Mouse (Mus musculus): ENCODE data around the gene Ubr3. TPM values are rescaled to one million over a fixed set of nuclear protein-coding genes. Genes with fewer than 3 reads are reported as not detected.

Ubr3 gene
- total and polyA plus RNA-seq, 3 experiments, result 10.1 to 188 (median 25.3) TPM

DNA sequence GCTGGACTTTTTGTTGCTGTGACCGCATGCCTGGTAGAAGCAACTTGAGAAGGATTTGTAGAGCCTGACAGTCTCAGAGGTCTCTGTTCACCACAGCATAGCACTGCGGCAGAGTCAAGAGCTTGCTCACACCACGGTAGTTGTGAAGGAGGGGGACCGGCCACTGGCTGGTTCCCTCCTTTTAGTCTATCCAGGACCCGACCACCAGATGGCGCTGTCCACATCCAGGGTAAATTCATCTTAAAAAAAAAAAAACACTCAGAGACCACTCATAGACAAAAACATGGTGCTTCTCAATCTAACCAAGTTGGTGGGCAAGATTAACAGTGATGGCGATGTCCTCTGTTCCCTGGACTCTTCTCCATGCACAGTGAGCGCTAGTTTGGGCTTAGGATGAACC lies 140.2 kb downstream of the Ubr3 start:
- no peaks in the 10 kb centered on the region for H3K9me3 ChIP-seq (replicated peaks; ENCODE audit: insufficient read depth, low read length)
- no peak overlapping the region for H3K9ac ChIP-seq (ENCODE audit: control insufficient read depth, low read depth, low read length, poor library complexity, severe bottlenecking)
- no peak overlapping the region for H3K4me3 ChIP-seq (ENCODE audit: control insufficient read depth in 1 of 2, insufficient read depth in 1 of 2, low read depth in 2 of 2, low read length in 2 of 2)
- H3K36me3 ChIP-seq (ENCODE audit: control insufficient read depth in 1 of 2, insufficient read depth in 2 of 2, low read length in 2 of 2), result no peaks in the 10 kb centered on the region
- TF ChIP-seq TCF12 (IDR thresholded peaks at IDR 0.05; ENCODE audit: low read depth, low read length), result no peak
- peak; percentile 59 to 71 (median 61) for TF ChIP-seq CTCF (IDR thresholded peaks at IDR 0.05 in 2 of 3, conservative IDR thresholded peaks at IDR 0.05 in 1 of 3; ENCODE audit: control insufficient read depth in 1 of 3, insufficient read depth in 1 of 3, low read depth in 2 of 3, low read length in 3 of 3, poor library complexity in 1 of 3, severe bottlenecking in 1 of 3)
- no peak for TF ChIP-seq MYB (IDR thresholded peaks at IDR 0.05; ENCODE audit: low read depth, low read length)
- no peak; the same call in 1 of the 2 replicates for TF ChIP-seq SMC3 (IDR thresholded peaks at IDR 0.05; ENCODE audit: low read depth, low read length)
- no peak for TF ChIP-seq JUND (IDR thresholded peaks at IDR 0.05; ENCODE audit: low read depth, low read length)
- peak; percentile 32 for TF ChIP-seq RAD21 (IDR thresholded peaks at IDR 0.05; ENCODE audit: low read depth, low read length)
- TF ChIP-seq NRF1 (IDR thresholded peaks at IDR 0.05; ENCODE audit: insufficient read depth, low read depth, low read length, poor library complexity, severe bottlenecking), result no peak
- no peak for TF ChIP-seq HCFC1 (IDR thresholded peaks at IDR 0.05; ENCODE audit: low read depth, low read length)
- TF ChIP-seq POLR2AphosphoS5 (IDR thresholded peaks at IDR 0.05; ENCODE audit: borderline replicate concordance, low read depth, low read length), result no peak
- TF ChIP-seq ZNF384 (IDR thresholded peaks at IDR 0.05; ENCODE audit: low read depth, low read length), result peak; percentile 93
- no peak for TF ChIP-seq GABPA (IDR thresholded peaks at IDR 0.05; ENCODE audit: low read depth, low read length)
- DNase-seq (ENCODE audit: low read depth, low spot score), result peak; percentile 45
- no peaks in the 10 kb centered on the region; a peak in 2 of 4 replicates for H3K27me3 ChIP-seq (ENCODE audit: control insufficient read depth in 1 of 2, insufficient read depth in 2 of 2, low read length in 2 of 2)
- H3K4me1 ChIP-seq (ENCODE audit: control insufficient read depth in 1 of 2, insufficient read depth in 2 of 2, low read length in 2 of 2), result no peaks in the 10 kb centered on the region
- H3K79me2 ChIP-seq (ENCODE audit: control insufficient read depth, insufficient read depth, low read length, poor library complexity), result no peaks in the 10 kb centered on the region
- H3K27ac ChIP-seq (ENCODE audit: control insufficient read depth, low read depth, low read length), result no peak overlapping the region

- no peak for DNase-seq (ENCODE audit: low read depth, low spot score)
- TF ChIP-seq NRF1 (IDR thresholded peaks at IDR 0.05; ENCODE audit: insufficient read depth, low read depth, low read length, poor library complexity, severe bottlenecking) (no peak), MEF2A (IDR thresholded peaks at IDR 0.05; ENCODE audit: extremely low read depth, insufficient replicate concordance, low read depth, low read length, poor library complexity, severe bottlenecking) (no peak), ZMIZ1 (IDR thresholded peaks at IDR 0.05; ENCODE audit: low read depth, low read length) (no peak), USF1 (IDR thresholded peaks at IDR 0.05; ENCODE audit: low read depth, low read length) (no peak)
- no peaks in the 10 kb centered on the region for H3K36me3 ChIP-seq (ENCODE audit: control insufficient read depth in 1 of 2, insufficient read depth in 2 of 2, low read length in 2 of 2)
- no peak within 1 kb of the TSS for H3K9ac ChIP-seq (ENCODE audit: control insufficient read depth, low read depth, low read length, poor library complexity, severe bottlenecking)
- H3K27ac ChIP-seq (ENCODE audit: control insufficient read depth, low read depth, low read length), result no peak within 1 kb of the TSS
- H3K27me3 ChIP-seq (ENCODE audit: control insufficient read depth in 1 of 2, insufficient read depth in 2 of 2, low read length in 2 of 2), result no peaks in the 10 kb centered on the region; a peak in 1 of 4 replicates
- H3K79me2 ChIP-seq (ENCODE audit: control insufficient read depth, insufficient read depth, low read length, poor library complexity), result no peaks in the 10 kb centered on the region
- no peaks in the 10 kb centered on the region for H3K4me1 ChIP-seq (ENCODE audit: control insufficient read depth in 1 of 2, insufficient read depth in 2 of 2, low read length in 2 of 2)
- no peaks in the 10 kb centered on the region for H3K9me3 ChIP-seq (replicated peaks; ENCODE audit: insufficient read depth, low read length)
- H3K4me3 ChIP-seq (ENCODE audit: control insufficient read depth in 1 of 2, insufficient read depth in 1 of 2, low read depth in 2 of 2, low read length in 2 of 2), result no peak within 1 kb of the TSS
Measured at GRCm38 (mm10) chr2:70038752-70039151, 141.7 kb downstream of the Ubr3 start, which contains the start of gene Myo3b. Gene Myo3b, plus strand, starts transcription at chr2:70039126.
